Mouse (Mus musculus) midbrain, embryonic 13.5 days (tissue): ENCODE measurements around the gene Rec8. TPM values are rescaled to one million over a fixed set of nuclear protein-coding genes. Genes with fewer than 3 reads are reported as not detected.
A peak's percentile ranks its signal among the peaks of the same experiment; 100 is the strongest.

Experiments used
- ATAC-seq: fragments of 200-750 bp; cut with Nextera tagmentation; 2 replicates; pipeline ENCODE4 v1.8.0; 2017; ENCODE audit warnings: mild to moderate bottlenecking, moderate TSS enrichment, moderate library complexity
- H3K27ac ChIP-seq: fragments of 300-500 bp; sonication (generic); 2 replicates; pipeline ENCODE4 v1.5.1; 2015; ENCODE audit warnings: inconsistent platforms, mild to moderate bottlenecking, moderate library complexity
- H3K27me3 ChIP-seq: fragments of 300-500 bp; sonication (generic); 2 replicates; pipeline ENCODE4 v1.6.1; 2015; ENCODE audit warnings: mild to moderate bottlenecking, inconsistent platforms
- H3K36me3 ChIP-seq: fragments of 300-500 bp; sonication (generic); 2 replicates; pipeline ENCODE4 v1.6.1; 2015; ENCODE audit warnings: mild to moderate bottlenecking, inconsistent platforms
- H3K4me1 ChIP-seq: fragments of 300-500 bp; sonication (generic); replicated peaks from 2 replicates; pipeline ENCODE4 v1.6.1; 2015; ENCODE audit warnings: inconsistent platforms
- H3K4me2 ChIP-seq: fragments of 300-500 bp; sonication (generic); replicated peaks from 2 replicates; pipeline ENCODE4 v1.6.1; 2015; ENCODE audit warnings: moderate library complexity, mild to moderate bottlenecking, inconsistent platforms
- H3K4me3 ChIP-seq: fragments of 300-500 bp; sonication (generic); replicated peaks from 2 replicates; pipeline ENCODE4 v1.5.1; 2015; ENCODE audit warnings: mild to moderate bottlenecking, inconsistent platforms
- H3K9ac ChIP-seq: fragments of 300-500 bp; sonication (generic); replicated peaks from 2 replicates; pipeline ENCODE4 v1.6.1; 2015; ENCODE audit warnings: mild to moderate bottlenecking, inconsistent platforms
- H3K9me3 ChIP-seq: fragments of 300-500 bp; sonication (generic); 2 replicates; pipeline ENCODE4 v1.6.1; 2016; ENCODE audit warnings: mild to moderate bottlenecking, inconsistent platforms
- WGBS: fragments of 180-500 bp; shearing (Covaris S2); methylation state at CpG from one replicate; pipeline ENCODE4 v1.1.7; 2015; 5-methylcytosine and 5-hydroxymethylcytosine counted together
- polyA plus RNA-seq: library from polyadenylated mRNA; unstranded; fragments of >200 nt; fragmentation: Nextera tagmentation; extraction: Ambion mirVana; gene quantifications from 2 replicates; pipeline ENCODE4 v1.2.1, GENCODE M21; 2015

Gene Rec8
- polyA plus RNA-seq, 1 experiment from 2014 or later = 7.3 TPM

DNA sequence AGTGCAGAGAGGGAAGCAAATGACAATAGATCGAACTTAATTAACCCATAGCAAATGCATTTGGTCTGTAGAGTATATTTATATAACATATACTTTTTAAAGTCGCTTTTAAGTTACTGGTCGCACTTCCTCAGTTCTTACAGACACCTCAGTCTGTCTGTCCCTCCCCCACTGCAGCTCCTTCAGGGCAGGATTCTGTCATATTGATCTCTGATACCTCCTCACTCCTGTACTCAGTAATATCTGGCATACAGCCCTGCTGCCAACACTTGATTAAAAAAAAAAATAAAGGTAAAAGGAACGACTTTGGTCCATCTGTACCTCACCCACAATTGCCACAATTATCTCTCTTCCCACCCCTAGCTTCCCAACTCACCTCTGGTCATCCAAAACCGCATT is 33.5 kb upstream of the Rec8 start:
- ATAC-seq = no peak
- H3K27ac ChIP-seq = no peak overlapping the region
- no peaks in the 10 kb centered on the region for H3K9me3 ChIP-seq
- peaks cover 20% of the 10 kb centered on the region for H3K4me1 ChIP-seq
- WGBS = 38% methylated on average over 5 of the region's 5 CpGs
- H3K36me3 ChIP-seq = peaks cover 34% of the 10 kb centered on the region
- no peaks in the 10 kb centered on the region for H3K27me3 ChIP-seq
- peak overlapping the region; percentile 65 for H3K4me2 ChIP-seq
- H3K4me3 ChIP-seq = peak overlapping the region; percentile 47
- H3K9ac ChIP-seq = peak overlapping the region; percentile 72; the same call in 1 of the 2 replicates

DNA sequence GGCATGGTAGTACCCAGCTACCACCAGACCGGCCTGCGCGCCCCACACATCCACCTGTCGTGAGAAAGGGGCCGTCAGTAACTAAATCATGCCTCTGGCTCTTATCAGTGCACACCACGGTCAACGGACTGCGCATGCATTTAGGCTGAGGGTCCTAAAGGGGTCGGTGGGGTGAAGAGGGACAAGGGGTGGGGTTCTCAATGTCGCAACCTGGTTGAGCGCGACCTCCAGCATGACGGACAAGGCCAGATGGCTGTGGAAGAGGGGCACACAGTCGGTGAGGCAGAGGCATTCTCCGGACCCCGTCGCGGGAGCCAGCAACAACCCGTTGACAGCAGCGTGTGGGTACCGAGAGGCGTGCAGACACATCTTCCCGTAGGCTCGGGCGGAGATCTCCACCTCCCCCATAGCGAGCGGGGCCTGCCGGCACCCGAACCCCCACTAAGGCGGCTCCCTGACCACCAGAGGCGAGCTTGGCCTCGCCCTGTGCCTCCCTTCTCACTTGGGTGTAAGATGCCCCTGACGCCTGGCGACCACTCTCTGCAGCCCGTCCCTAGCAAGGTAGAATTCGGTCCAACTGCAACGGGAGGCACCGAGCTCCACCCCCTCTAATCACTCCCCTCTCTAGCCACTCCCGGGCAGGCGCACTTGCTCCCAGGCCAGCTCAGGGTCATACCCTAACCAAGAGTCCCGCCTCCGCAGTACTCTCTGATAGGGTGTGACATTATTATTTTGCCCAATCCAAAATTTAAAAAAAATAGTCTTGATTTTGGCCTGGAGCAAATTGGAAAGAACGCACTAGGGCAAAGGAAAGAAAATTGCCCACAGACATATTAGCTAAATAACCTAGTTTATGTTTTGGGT is 32.9 kb upstream of the Rec8 start, which contains the start of gene Emc9:
Emc9 (minus strand) TSS at position 601 of the 864 bp plus-strand sequence.
- WGBS = 3% methylated on average over 43 of the region's 43 CpGs
- Histone ChIP-seq H3K27me3 (no peaks in the 10 kb centered on the region), H3K27ac (no peak within 1 kb of the TSS), H3K4me2 (peak within 1 kb of the TSS; percentile 65), H3K9ac (peak within 1 kb of the TSS; percentile 72), H3K4me3 (peak within 1 kb of the TSS; percentile 47), H3K9me3 (no peaks in the 10 kb centered on the region), H3K4me1 (peaks cover 20% of the 10 kb centered on the region), H3K36me3 (peaks cover 31% of the 10 kb centered on the region)
- ATAC-seq = peak; percentile 72

DNA sequence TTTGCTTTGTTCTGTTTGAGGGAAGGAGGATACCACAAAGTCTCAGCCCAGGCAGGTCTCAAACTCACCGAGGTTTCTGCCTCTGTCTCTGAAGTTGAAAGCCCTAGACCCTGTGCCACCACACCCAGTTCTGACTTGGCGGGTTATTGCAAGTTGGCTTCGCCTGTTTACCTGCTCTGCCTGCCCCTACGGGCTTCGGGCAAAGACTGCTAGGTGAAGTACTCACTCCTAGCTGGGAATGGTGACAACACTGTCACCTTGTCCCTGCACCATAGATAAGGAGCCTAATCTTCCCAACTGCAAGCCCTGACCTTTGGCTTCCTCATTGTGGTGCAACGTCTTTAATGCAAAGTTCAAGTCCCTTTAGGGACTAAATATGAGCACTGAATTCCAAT is 32.3 kb upstream of the Rec8 start:
- ATAC-seq = no peak
- no peak overlapping the region for H3K27ac ChIP-seq
- no peak overlapping the region for H3K4me2 ChIP-seq
- peaks cover 25% of the 10 kb centered on the region for H3K4me1 ChIP-seq
- H3K27me3 ChIP-seq = no peaks in the 10 kb centered on the region
- H3K4me3 ChIP-seq = no peak overlapping the region
- H3K9ac ChIP-seq = no peak overlapping the region
- H3K36me3 ChIP-seq = peaks cover 25% of the 10 kb centered on the region
- no peaks in the 10 kb centered on the region for H3K9me3 ChIP-seq
- 65% methylated on average over 6 of the region's 6 CpGs for WGBS

DNA sequence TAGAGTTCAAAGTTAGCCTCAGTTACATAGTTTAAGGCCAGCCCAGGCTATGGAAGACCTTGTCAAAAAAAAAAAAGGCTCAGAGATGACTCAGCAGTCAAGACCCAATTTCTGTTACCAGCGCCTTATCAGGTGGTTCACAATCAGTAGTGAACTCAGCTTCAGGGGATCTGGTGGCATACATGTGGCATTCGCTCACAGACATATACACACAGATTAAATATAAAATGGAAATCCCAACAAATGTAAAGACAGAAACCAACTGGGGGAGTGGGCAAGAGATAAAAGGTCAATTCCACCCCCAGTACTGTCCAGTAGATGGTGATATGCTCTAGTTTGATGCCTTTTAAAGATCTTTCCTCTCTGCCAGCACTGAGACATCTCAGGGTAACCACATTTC is 31.7 kb upstream of the Rec8 start:
- 90% methylated on average over 2 of the region's 2 CpGs for WGBS
- no peak for ATAC-seq
- peaks cover 26% of the 10 kb centered on the region for H3K4me1 ChIP-seq
- H3K27me3 ChIP-seq = no peaks in the 10 kb centered on the region
- no peak overlapping the region for H3K4me3 ChIP-seq
- H3K9ac ChIP-seq = no peak overlapping the region
- H3K9me3 ChIP-seq = no peaks in the 10 kb centered on the region
- H3K4me2 ChIP-seq = no peak overlapping the region
- peaks cover 19% of the 10 kb centered on the region for H3K36me3 ChIP-seq
- H3K27ac ChIP-seq = no peak overlapping the region

DNA sequence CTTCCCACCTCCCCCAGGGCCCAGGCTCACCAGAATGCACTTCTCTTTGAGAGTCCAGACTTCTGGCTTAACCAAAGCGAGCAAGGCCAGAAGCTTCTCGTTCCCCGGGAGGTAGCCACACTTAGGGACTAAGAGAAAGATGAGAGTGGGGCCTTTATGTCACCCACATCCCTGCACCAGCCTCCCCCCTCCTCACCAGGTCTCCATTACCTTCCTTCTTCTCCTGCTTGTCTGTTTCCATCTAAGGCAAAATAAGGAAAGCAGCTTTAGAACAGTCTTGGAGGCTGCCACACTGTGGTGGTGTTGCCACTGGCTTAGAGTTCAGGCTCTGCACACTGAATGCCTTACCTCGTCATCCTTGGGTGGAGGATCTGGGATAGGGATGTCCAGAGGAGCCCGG is 28.6 kb upstream of the Rec8 start:
- no peak for ATAC-seq
- H3K36me3 ChIP-seq = peaks cover 18% of the 10 kb centered on the region
- 93% methylated on average over 5 of the region's 5 CpGs for WGBS

DNA sequence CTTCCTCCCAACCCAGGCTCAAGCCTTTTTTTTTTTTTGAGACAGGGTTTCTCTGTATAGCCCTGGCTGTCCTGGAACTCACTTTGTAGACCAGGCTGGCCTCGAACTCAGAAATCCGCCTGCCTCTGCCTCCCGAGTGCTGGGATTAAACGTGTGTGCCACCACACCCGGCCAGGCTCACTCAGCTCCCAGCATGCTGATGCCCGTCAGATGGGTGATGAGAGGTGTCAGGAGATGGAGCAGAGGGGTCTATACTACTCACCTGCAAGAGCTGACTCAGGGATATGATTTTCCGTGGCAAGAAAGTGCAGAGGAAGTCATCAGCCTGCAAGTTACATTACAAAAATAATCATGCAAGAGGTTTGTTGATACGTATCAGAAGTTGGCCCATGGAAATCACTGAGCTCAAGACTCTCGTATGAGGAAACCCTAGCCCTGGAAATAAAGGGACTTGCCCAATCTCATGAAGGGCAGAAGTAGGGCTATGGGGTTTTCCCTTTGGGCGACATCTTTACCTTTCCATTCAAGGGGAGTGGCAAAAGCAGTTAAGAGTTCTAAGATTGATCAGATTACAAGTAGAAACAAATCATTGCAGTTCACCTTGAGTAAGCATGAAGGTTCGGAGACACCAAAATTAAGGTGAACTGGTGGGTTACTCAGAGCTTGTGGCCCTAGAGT is 27.9 kb upstream of the Rec8 start:
- Histone ChIP-seq H3K9ac (peak overlapping the region; percentile 95), H3K4me2 (peak overlapping the region; percentile 99), H3K4me3 (peak overlapping the region; percentile 95), H3K36me3 (peaks cover 25% of the 10 kb centered on the region), H3K9me3 (no peaks in the 10 kb centered on the region), H3K4me1 (peaks cover 40% of the 10 kb centered on the region), H3K27me3 (no peaks in the 10 kb centered on the region), H3K27ac (no peak overlapping the region)
- whole genome bisulfite sequencing = 89% methylated on average over 11 of the region's 11 CpGs
- no peak for ATAC-seq

More for the DNA sequence above, 28.6 kb upstream of the Rec8 start:
- H3K9ac ChIP-seq = no peak overlapping the region
- peaks cover 47% of the 10 kb centered on the region for H3K4me1 ChIP-seq
- H3K27me3 ChIP-seq = no peaks in the 10 kb centered on the region
- no peak overlapping the region for H3K27ac ChIP-seq
- H3K4me2 ChIP-seq = no peak overlapping the region
- no peak overlapping the region for H3K4me3 ChIP-seq
- H3K9me3 ChIP-seq = no peaks in the 10 kb centered on the region

DNA sequence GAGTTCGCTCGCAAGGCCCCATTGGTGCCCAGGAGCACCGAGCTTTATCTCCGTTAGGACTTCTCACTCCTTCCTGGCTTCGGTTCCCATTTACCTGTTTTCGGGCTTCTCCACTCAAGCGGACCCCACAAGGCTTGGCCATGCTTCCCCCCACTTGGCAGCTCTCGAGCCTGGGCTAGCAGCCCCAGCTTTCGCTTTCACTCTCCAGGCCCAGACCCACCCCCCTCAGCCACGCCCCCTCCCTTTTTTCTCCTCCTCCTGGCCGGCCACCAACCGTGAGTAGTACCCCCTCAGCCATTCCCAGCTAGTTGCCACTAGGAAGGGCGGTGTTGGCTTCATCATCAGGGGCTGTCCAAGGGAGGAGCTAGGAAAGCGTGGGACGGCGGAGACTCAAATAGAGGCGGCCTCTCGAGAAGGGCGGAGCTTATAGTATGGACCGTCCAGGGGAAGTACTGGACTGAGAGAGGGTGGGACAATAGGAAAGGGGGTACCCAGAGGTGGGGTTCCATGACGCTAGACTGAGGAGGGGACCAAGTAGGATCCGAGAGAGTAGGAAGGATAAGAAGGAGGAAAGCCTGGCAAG is 27.0 kb upstream of the Rec8 start, which contains the start of gene Psme2:
Psme2 (minus strand) TSS at position 366 of the 583 bp plus-strand sequence.
- WGBS = under 1% methylated on average over 22 of the region's 22 CpGs

DNA sequence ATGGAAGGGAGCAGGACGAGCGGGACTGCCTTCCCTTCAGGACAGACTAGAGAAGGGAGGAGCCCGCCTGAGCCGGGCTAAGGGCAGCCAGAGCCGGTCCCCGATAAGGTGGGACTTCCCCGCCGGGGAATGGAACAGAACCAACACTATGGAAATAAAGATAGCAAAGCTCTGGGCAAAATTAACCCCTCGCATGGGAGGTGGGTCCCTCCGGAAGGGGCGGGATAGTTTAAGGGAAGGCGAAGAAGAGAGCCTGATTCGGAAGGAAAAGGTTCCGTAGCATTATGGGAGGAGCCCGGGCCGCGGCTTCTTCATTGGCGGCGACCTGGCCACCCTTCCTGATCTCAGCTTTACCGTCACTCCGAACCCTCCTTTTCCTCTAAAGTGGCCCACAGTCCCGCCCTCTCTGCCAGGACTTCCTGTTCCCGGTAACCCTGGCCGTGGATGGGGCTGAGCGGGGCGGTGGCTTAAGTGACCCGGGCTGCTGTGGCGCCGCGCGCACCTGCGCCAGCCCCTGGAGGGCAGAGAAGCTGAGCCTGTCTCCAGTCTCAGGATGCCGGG is 26.4 kb upstream of the Rec8 start, which contains the start of gene Rnf31:
Rnf31 (plus strand) TSS at position 378 of the 561 bp plus-strand sequence.
- Histone ChIP-seq H3K27me3 (no peaks in the 10 kb centered on the region), H3K36me3 (peaks cover 40% of the 10 kb centered on the region), H3K4me1 (peaks cover 36% of the 10 kb centered on the region), H3K27ac (peak within 1 kb of the TSS; percentile 97), H3K4me3 (peak within 1 kb of the TSS; percentile 95), H3K4me2 (peak within 1 kb of the TSS; percentile 99), H3K9ac (peak within 1 kb of the TSS; percentile 95), H3K9me3 (no peaks in the 10 kb centered on the region)
- peak; percentile 91 for ATAC-seq
- under 1% methylated on average over 33 of the region's 33 CpGs for WGBS

More for the DNA sequence above, 27.0 kb upstream of the Rec8 start, which contains the start of gene Psme2:
- H3K27me3 ChIP-seq = no peaks in the 10 kb centered on the region
- H3K4me3 ChIP-seq = peak within 1 kb of the TSS; percentile 95
- H3K9ac ChIP-seq = peak within 1 kb of the TSS; percentile 95
- H3K27ac ChIP-seq = peak within 1 kb of the TSS; percentile 97
- peak; percentile 96 for ATAC-seq
- H3K36me3 ChIP-seq = peaks cover 34% of the 10 kb centered on the region
- peak within 1 kb of the TSS; percentile 99 for H3K4me2 ChIP-seq
- H3K4me1 ChIP-seq = peaks cover 36% of the 10 kb centered on the region
- no peaks in the 10 kb centered on the region for H3K9me3 ChIP-seq

DNA sequence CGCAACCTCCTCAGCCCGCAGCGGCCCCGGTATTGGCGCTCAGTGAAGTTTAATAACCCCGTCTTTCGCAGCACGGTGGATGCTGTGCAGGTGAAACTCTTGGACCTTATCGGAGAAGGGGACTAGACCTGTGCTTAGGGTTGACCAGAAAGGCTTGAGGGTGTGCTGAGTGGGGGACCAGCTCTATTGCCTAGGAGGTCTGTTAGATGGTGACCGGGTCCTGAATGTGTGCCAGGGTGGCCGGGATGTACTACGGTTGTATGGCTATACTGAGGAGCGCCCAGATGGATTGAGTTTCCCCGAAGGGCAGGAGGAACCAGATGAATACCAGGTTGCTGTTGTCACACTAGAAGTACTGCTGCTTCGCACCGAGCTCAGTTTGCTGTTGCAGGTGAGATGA is 25.6 kb upstream of the Rec8 start:
- Histone ChIP-seq H3K4me2 (peak overlapping the region; percentile 99), H3K27me3 (no peaks in the 10 kb centered on the region), H3K9ac (peak overlapping the region; percentile 95), H3K9me3 (no peaks in the 10 kb centered on the region), H3K36me3 (peaks cover 45% of the 10 kb centered on the region), H3K4me3 (peak overlapping the region; percentile 95), H3K27ac (peak overlapping the region; percentile 97), H3K4me1 (peaks cover 36% of the 10 kb centered on the region)
- ATAC-seq = no peak
- WGBS = 8% methylated on average over 16 of the region's 16 CpGs

DNA sequence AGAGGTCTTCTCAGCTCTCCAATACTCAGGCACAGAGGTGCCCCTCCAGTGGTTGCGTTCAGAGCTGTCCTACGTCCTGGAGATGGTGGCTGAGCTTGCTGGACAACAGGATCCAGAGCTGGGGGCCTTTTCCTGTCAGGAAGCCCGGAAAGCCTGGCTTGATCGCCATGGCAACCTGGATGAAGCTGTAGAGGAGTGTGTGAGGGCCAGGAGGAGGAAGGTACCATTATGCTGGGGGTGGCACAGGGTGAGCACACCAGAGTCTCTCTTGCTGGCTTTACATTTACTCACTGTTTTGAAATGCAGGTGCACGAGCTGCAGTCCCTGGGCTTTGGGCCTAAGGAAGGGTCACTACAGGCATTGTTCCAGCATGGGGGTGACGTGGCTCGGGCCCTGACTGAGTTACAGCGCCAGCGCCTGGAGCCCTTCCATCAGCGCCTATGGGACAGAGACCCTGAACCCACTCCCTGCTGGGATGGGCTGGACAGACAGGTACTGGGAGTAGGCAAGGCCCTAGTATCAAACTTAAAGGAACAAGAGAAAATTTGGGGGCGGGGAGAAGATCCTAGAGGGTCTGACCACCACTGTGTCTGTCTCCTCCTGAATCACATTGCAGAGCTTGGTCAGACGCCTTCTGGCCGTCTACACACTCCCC is 21.7 kb upstream of the Rec8 start:
- H3K4me3 ChIP-seq = no peak overlapping the region
- no peak overlapping the region for H3K27ac ChIP-seq
- no peaks in the 10 kb centered on the region for H3K9me3 ChIP-seq
- H3K4me1 ChIP-seq = peaks cover 21% of the 10 kb centered on the region
- H3K27me3 ChIP-seq = no peaks in the 10 kb centered on the region
- H3K36me3 ChIP-seq = peaks cover 71% of the 10 kb centered on the region
- 70% methylated on average over 13 of the region's 13 CpGs for WGBS
- H3K4me2 ChIP-seq = no peak overlapping the region
- no peak overlapping the region for H3K9ac ChIP-seq
- no peak for ATAC-seq
